9 mouse cellular contexts compared by ENCODE assay signal in genomic region chr8:127070225-127070624, GRCm38 (mm10). TPM values are rescaled to one million over a fixed set of nuclear protein-coding genes. Genes with fewer than 3 reads are reported as not detected.
DNase-seq lines count a peak whose midpoint lies in the region; ATAC-seq lines count a peak whose summit lies in the region.
"Had no signal": no experiment of that assay in that cellular context is flagged by ENCODE, and none has a peak within 500 bp of the region (broad histone marks: within the 10 kb centered on the region; RNA-seq: fewer than 3 reads in every experiment).

No protein-coding gene starts in this region.

- no peak overlapping the region for H3K4me2 ChIP-seq in hindbrain, embryonic 15.5 days
- no peak overlapping the region for H3K4me2 ChIP-seq in hindbrain, embryonic 12.5 days (replicated peaks)
- no peak overlapping the region for H3K4me2 ChIP-seq in embryonic facial prominence, embryonic 15.5 days (replicated peaks)

- no peaks in the 10 kb centered on the region for H3K9me3 ChIP-seq in hindbrain, embryonic 15.5 days
- H3K9me3 ChIP-seq in hindbrain, embryonic 12.5 days (replicated peaks): no peaks in the 10 kb centered on the region
- H3K9me3 ChIP-seq in embryonic facial prominence, embryonic 15.5 days (replicated peaks): no peaks in the 10 kb centered on the region
- H3K9me3 ChIP-seq: megakaryocyte, embryonic 14.5 days had no signal

- peak; percentile 60 for DNase-seq in adipocyte (ENCODE audit: low spot score)
- DNase-seq in kidney, adult 18-20 months: peak; percentile 68
- no peak for DNase-seq in thymus, postnatal 25 days
- no peak for DNase-seq in layer of hippocampus, postnatal 25 days (ENCODE audit: extremely low spot score in 1 of 2, low spot score in 1 of 2)

- H3K27me3 ChIP-seq in hindbrain, embryonic 15.5 days: no peaks in the 10 kb centered on the region
- no peaks in the 10 kb centered on the region for H3K27me3 ChIP-seq in hindbrain, embryonic 12.5 days
- H3K27me3 ChIP-seq in embryonic facial prominence, embryonic 15.5 days: no peaks in the 10 kb centered on the region

- H3K36me3 ChIP-seq in hindbrain, embryonic 15.5 days: no peaks in the 10 kb centered on the region
- no peaks in the 10 kb centered on the region for H3K36me3 ChIP-seq in hindbrain, embryonic 12.5 days
- H3K36me3 ChIP-seq in embryonic facial prominence, embryonic 15.5 days: no peaks in the 10 kb centered on the region

- H3K4me1 ChIP-seq in hindbrain, embryonic 15.5 days (replicated peaks): peaks cover 65% of the 10 kb centered on the region
- peaks cover 38% of the 10 kb centered on the region for H3K4me1 ChIP-seq in hindbrain, embryonic 12.5 days
- peaks cover 65% of the 10 kb centered on the region for H3K4me1 ChIP-seq in embryonic facial prominence, embryonic 15.5 days
- H3K4me1 ChIP-seq: megakaryocyte, embryonic 14.5 days had no signal

- H3K9ac ChIP-seq in hindbrain, embryonic 15.5 days: no peak overlapping the region
- no peak overlapping the region for H3K9ac ChIP-seq in hindbrain, embryonic 12.5 days
- no peak overlapping the region for H3K9ac ChIP-seq in embryonic facial prominence, embryonic 15.5 days

- H3K4me3 ChIP-seq in hindbrain, embryonic 15.5 days: no peak overlapping the region
- no peak overlapping the region for H3K4me3 ChIP-seq in hindbrain, embryonic 12.5 days
- H3K4me3 ChIP-seq in embryonic facial prominence, embryonic 15.5 days (replicated peaks): no peak overlapping the region
- H3K4me3 ChIP-seq: megakaryocyte, embryonic 14.5 days had no signal

- peak overlapping the region; percentile 23; the same call in 1 of the 2 replicates for H3K27ac ChIP-seq in hindbrain, embryonic 15.5 days (replicated peaks)
- no peak overlapping the region for H3K27ac ChIP-seq in hindbrain, embryonic 12.5 days
- H3K27ac ChIP-seq in embryonic facial prominence, embryonic 15.5 days (replicated peaks): no peak overlapping the region

- 65% methylated on average over 3 of the region's 3 CpGs for WGBS in hindbrain, embryonic 15.5 days
- WGBS in hindbrain, embryonic 12.5 days: 84% methylated on average over 3 of the region's 3 CpGs
- WGBS in embryonic facial prominence, embryonic 15.5 days: 42% methylated on average over 3 of the region's 3 CpGs

- peak; percentile 82 for ATAC-seq in hindbrain, embryonic 15.5 days (ENCODE audit: low FRiP score, low read depth)
- ATAC-seq in hindbrain, embryonic 12.5 days (ENCODE audit: low FRiP score): no peak
- peak; percentile 77 for ATAC-seq in embryonic facial prominence, embryonic 15.5 days (ENCODE audit: insufficient number of reproducible peaks, low FRiP score, low TSS enrichment, low read depth)
- no peak for ATAC-seq in erythroblast, adult 5-6 weeks (replicated peaks; ENCODE audit: low FRiP score, poor library complexity, severe bottlenecking)

RNA-seq across cellular contexts. Expression of gene Pard3, which starts 6.5 kb away (rescaled TPM):
- 18.2 and 20.2 TPM in 2 replicates for polyA plus RNA-seq in hindbrain, embryonic 15.5 days (2015; fragmentation: Nextera tagmentation; extraction: Ambion mirVana)
- polyA plus RNA-seq in hindbrain, embryonic 12.5 days (2016; fragmentation: Nextera tagmentation; extraction: Ambion mirVana): 38.3 and 43.1 TPM in 2 replicates
- 38.1 and 38.3 TPM in 2 replicates for polyA plus RNA-seq in embryonic facial prominence, embryonic 15.5 days (2015; fragmentation: Nextera tagmentation; extraction: Ambion mirVana)
- total RNA-seq in erythroblast, adult 5-6 weeks (2015; ENCODE audit: low replicate concordance): 1.5 and 2.7 TPM in 2 replicates
- total RNA-seq in erythroblast, adult 5-6 weeks (2017; ENCODE audit: low replicate concordance): 4.2 and 5.8 TPM in 2 replicates
- total RNA-seq in layer of hippocampus, postnatal 25 days (2021): 10 to 100 TPM; 21.8 to 22.7 TPM

Comparison
In these comparisons a context has a peak if more than half of its experiments do, and no peak if none do; other contexts are left out.
1. ATAC-seq: peak in hindbrain, embryonic 15.5 days (single experiment) and embryonic facial prominence, embryonic 15.5 days (single experiment); none in hindbrain, embryonic 12.5 days (single experiment) and erythroblast, adult 5-6 weeks (single experiment).
2. DNase-seq: peak in adipocyte (single experiment) and kidney, adult 18-20 months (single experiment); none in thymus, postnatal 25 days (single experiment) and layer of hippocampus, postnatal 25 days (0 of 2).